Mouse (Mus musculus): ENCODE data around the gene Ctcf.

GRCm38 (mm10) chr8:105640511-105640910 is 4.1 kb downstream of the Ctcf start:
- TF ChIP-seq CTCF (IDR thresholded peaks at IDR 0.05; ENCODE audit: borderline replicate concordance, insufficient read depth, low read length) = no peak
- TF ChIP-seq POLR2A (IDR thresholded peaks at IDR 0.05; ENCODE audit: low read depth, low read length) = no peak
